Mouse (Mus musculus): ENCODE data around the gene Tbl2. TPM values are rescaled to one million over a fixed set of nuclear protein-coding genes. Genes with fewer than 3 reads are reported as not detected.

Gene Tbl2
- polyA plus RNA-seq, 1 experiment from 2014 or later, result 15.6 TPM

- Histone ChIP-seq H3K4me1 (replicated peaks; ENCODE audit: control insufficient read depth, insufficient read depth, low read length) (no peaks in the 10 kb centered on the region), H3K4me3 (replicated peaks; ENCODE audit: low read length) (no peak overlapping the region), H3K27ac (no peak overlapping the region), H3K27me3 (ENCODE audit: control insufficient read depth, insufficient read depth, low read length) (peaks cover 3% of the 10 kb centered on the region; the same call in 1 of the 2 replicates), H3K36me3 (replicated peaks; ENCODE audit: control insufficient read depth, insufficient read depth) (no peaks in the 10 kb centered on the region), H3K4me2 (replicated peaks) (no peak overlapping the region), H3K9me3 (ENCODE audit: control insufficient read depth, low read length) (no peaks in the 10 kb centered on the region), H3K9ac (no peak overlapping the region)
- WGBS, result 74% methylated on average over 2 of the region's 2 CpGs
- ATAC-seq (ENCODE audit: low FRiP score), result no peak
- no peak for DNase-seq (ENCODE audit: low spot score)
These were observed 9.6 kb upstream of the Tbl2 start for GRCm38 (mm10) chr5:135139881-135140280.

DNA sequence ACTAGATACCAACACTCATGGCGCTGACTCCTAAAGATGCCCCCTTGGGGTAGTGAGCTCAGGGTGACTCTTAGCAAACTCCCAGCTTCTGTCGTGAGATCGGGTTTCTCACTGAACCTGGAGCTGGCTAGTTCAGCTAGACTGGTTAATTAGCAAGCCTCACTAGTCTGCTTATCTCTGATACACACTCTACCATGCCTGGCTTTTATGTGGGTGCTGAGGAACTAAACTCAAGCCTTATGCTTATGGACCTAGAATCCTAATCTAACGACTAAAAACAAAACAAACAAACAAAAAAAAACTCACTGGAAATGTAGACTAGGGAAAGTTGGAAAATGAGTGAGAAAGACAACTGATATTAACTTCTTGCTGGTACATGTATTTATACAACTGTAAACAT is 5.0 kb upstream of the Tbl2 start:
- H3K4me3 ChIP-seq (replicated peaks; ENCODE audit: low read length), result no peak overlapping the region
- no peak overlapping the region for H3K4me2 ChIP-seq (replicated peaks)
- H3K4me1 ChIP-seq (replicated peaks; ENCODE audit: control insufficient read depth, insufficient read depth, low read length), result peaks cover 8% of the 10 kb centered on the region
- DNase-seq (ENCODE audit: low spot score), result no peak
- H3K27ac ChIP-seq, result no peak overlapping the region
- no peaks in the 10 kb centered on the region for H3K27me3 ChIP-seq (ENCODE audit: control insufficient read depth, insufficient read depth, low read length)
- ATAC-seq (ENCODE audit: low FRiP score), result no peak
- 66% methylated on average over 4 of the region's 4 CpGs for WGBS
- no peak overlapping the region for H3K9ac ChIP-seq
- no peaks in the 10 kb centered on the region for H3K9me3 ChIP-seq (ENCODE audit: control insufficient read depth, low read length)
- H3K36me3 ChIP-seq (replicated peaks; ENCODE audit: control insufficient read depth, insufficient read depth), result no peaks in the 10 kb centered on the region

DNA sequence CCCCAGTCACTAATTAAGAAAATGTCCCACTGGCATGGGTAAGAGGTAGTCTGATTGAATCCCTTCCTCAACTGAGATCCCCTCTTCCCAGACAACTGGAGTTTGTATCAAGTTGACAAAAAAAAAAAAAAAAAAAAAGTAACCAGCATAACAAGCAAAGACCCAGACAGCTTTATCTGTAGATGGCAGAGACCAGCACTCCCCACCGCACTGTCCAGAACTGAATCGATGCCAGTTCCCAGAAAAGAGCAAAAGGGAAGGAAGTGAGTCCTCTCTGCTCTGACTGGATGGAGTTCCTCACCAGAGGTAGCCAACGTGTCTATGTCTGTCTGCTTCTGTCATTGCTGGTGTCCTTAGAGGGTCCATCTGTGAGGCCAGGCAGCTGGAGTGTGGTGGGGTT is 3.9 kb upstream of the Tbl2 start:
- Histone ChIP-seq H3K4me2 (replicated peaks) (no peak overlapping the region), H3K4me3 (replicated peaks; ENCODE audit: low read length) (no peak overlapping the region), H3K4me1 (replicated peaks; ENCODE audit: control insufficient read depth, insufficient read depth, low read length) (peaks cover 15% of the 10 kb centered on the region), H3K27ac (no peak overlapping the region), H3K36me3 (replicated peaks; ENCODE audit: control insufficient read depth, insufficient read depth) (no peaks in the 10 kb centered on the region), H3K27me3 (ENCODE audit: control insufficient read depth, insufficient read depth, low read length) (no peaks in the 10 kb centered on the region), H3K9me3 (ENCODE audit: control insufficient read depth, low read length) (no peaks in the 10 kb centered on the region), H3K9ac (no peak overlapping the region)
- ATAC-seq (ENCODE audit: low FRiP score) (no peak), DNase-seq (ENCODE audit: low spot score) (no peak)
- 87% methylated on average over 3 of the region's 3 CpGs for WGBS

GRCm38 (mm10) chr5:135145955-135146354 is 3.5 kb upstream of the Tbl2 start:
- DNase-seq (ENCODE audit: low spot score) (no peak), ATAC-seq (ENCODE audit: low FRiP score) (no peak)

DNA sequence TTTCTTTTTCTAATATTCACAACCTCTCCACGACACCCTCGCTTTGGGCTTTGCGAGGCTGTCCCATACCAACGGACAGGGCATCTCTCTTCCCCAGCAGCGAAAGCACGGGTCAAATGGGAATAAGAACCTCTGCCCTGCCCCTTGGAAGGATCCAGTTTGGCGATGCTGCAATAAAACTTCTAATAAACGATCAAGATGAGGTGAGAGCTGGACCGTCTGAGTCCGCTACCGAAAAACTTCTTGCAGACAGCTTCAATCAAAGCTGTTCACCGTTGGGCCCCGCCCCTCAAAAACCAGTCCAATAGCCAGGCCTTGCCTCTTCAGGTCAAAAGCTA is 773 bp upstream of the Tbl2 start:
- H3K4me1 ChIP-seq (replicated peaks; ENCODE audit: control insufficient read depth, insufficient read depth, low read length), result peaks cover 15% of the 10 kb centered on the region
- H3K9ac ChIP-seq, result peak overlapping the region; percentile 79
- no peaks in the 10 kb centered on the region for H3K36me3 ChIP-seq (replicated peaks; ENCODE audit: control insufficient read depth, insufficient read depth)
- no peaks in the 10 kb centered on the region for H3K27me3 ChIP-seq (ENCODE audit: control insufficient read depth, insufficient read depth, low read length)
- 2% methylated on average over 13 of the region's 13 CpGs for WGBS
- peak overlapping the region; percentile 79 for H3K4me2 ChIP-seq (replicated peaks)
- DNase-seq (ENCODE audit: low spot score), result no peak
- no peaks in the 10 kb centered on the region for H3K9me3 ChIP-seq (ENCODE audit: control insufficient read depth, low read length)
- no peak overlapping the region for H3K27ac ChIP-seq
- peak overlapping the region; percentile 80 for H3K4me3 ChIP-seq (replicated peaks; ENCODE audit: low read length)
- ATAC-seq (ENCODE audit: low FRiP score), result no peak

More at GRCm38 (mm10) chr5:135145955-135146354, 3.5 kb upstream of the Tbl2 start:
- Histone ChIP-seq H3K4me2 (replicated peaks) (no peak overlapping the region), H3K9me3 (ENCODE audit: control insufficient read depth, low read length) (no peaks in the 10 kb centered on the region), H3K36me3 (replicated peaks; ENCODE audit: control insufficient read depth, insufficient read depth) (no peaks in the 10 kb centered on the region), H3K27me3 (ENCODE audit: control insufficient read depth, insufficient read depth, low read length) (no peaks in the 10 kb centered on the region), H3K27ac (no peak overlapping the region), H3K9ac (no peak overlapping the region), H3K4me1 (replicated peaks; ENCODE audit: control insufficient read depth, insufficient read depth, low read length) (peaks cover 15% of the 10 kb centered on the region), H3K4me3 (replicated peaks; ENCODE audit: low read length) (no peak overlapping the region)

DNA sequence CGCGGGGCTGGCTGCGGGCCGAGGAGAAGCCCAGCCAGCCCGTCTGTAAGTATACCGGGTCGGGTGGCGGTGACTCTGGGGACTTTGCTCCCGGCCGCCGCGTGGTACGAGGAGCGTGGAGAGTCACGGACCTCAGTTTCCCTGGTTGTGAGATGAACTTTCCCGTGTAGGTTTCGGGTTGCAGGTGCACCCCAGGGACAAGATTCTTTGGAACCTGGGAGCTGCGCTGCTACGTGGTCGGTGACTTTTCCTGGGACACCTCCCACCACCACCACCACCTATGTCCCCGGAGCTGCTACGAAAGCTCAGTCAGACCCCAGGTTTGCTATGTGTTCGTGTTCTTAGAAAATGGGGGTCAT is 342 bp downstream of the Tbl2 start:
- peak overlapping the region; percentile 79 for H3K9ac ChIP-seq
- WGBS, result 0% methylated on average over 23 of the region's 23 CpGs
- peak overlapping the region; percentile 79 for H3K4me2 ChIP-seq (replicated peaks)
- DNase-seq (ENCODE audit: low spot score) (no peak), ATAC-seq (ENCODE audit: low FRiP score) (no peak)
- peaks cover 15% of the 10 kb centered on the region for H3K4me1 ChIP-seq (replicated peaks; ENCODE audit: control insufficient read depth, insufficient read depth, low read length)
- no peaks in the 10 kb centered on the region for H3K9me3 ChIP-seq (ENCODE audit: control insufficient read depth, low read length)
- peak overlapping the region; percentile 80 for H3K4me3 ChIP-seq (replicated peaks; ENCODE audit: low read length)
- H3K27me3 ChIP-seq (ENCODE audit: control insufficient read depth, insufficient read depth, low read length), result no peaks in the 10 kb centered on the region
- H3K36me3 ChIP-seq (replicated peaks; ENCODE audit: control insufficient read depth, insufficient read depth), result peaks cover 9% of the 10 kb centered on the region
- H3K27ac ChIP-seq, result peak overlapping the region; percentile 60; the same call in 1 of the 2 replicates

GRCm38 (mm10) chr5:135156496-135156895 is 7.0 kb downstream of the Tbl2 start:
- H3K27ac ChIP-seq, result no peak overlapping the region
- H3K9me3 ChIP-seq (ENCODE audit: control insufficient read depth, low read length), result no peaks in the 10 kb centered on the region
- DNase-seq (ENCODE audit: low spot score) (no peak), ATAC-seq (ENCODE audit: low FRiP score) (no peak)
- no peaks in the 10 kb centered on the region for H3K4me1 ChIP-seq (replicated peaks; ENCODE audit: control insufficient read depth, insufficient read depth, low read length)
- no peak overlapping the region for H3K4me3 ChIP-seq (replicated peaks; ENCODE audit: low read length)
- over 99% methylated on average over 4 of the region's 4 CpGs for WGBS
- H3K4me2 ChIP-seq (replicated peaks), result no peak overlapping the region
- peaks cover 73% of the 10 kb centered on the region for H3K36me3 ChIP-seq (replicated peaks; ENCODE audit: control insufficient read depth, insufficient read depth)
- H3K27me3 ChIP-seq (ENCODE audit: control insufficient read depth, insufficient read depth, low read length), result no peaks in the 10 kb centered on the region
- no peak overlapping the region for H3K9ac ChIP-seq

GRCm38 (mm10) chr5:135161221-135161620 is 11.8 kb downstream of the Tbl2 start:
- DNase-seq (ENCODE audit: low spot score), result no peak
- Histone ChIP-seq H3K9ac (no peak overlapping the region), H3K4me2 (replicated peaks) (no peak overlapping the region), H3K4me1 (replicated peaks; ENCODE audit: control insufficient read depth, insufficient read depth, low read length) (no peaks in the 10 kb centered on the region), H3K27ac (no peak overlapping the region), H3K9me3 (ENCODE audit: control insufficient read depth, low read length) (no peaks in the 10 kb centered on the region), H3K4me3 (replicated peaks; ENCODE audit: low read length) (no peak overlapping the region), H3K36me3 (replicated peaks; ENCODE audit: control insufficient read depth, insufficient read depth) (peaks cover 64% of the 10 kb centered on the region), H3K27me3 (ENCODE audit: control insufficient read depth, insufficient read depth, low read length) (no peaks in the 10 kb centered on the region)
- ATAC-seq (ENCODE audit: low FRiP score), result no peak
- WGBS, result 93% methylated on average over 4 of the region's 4 CpGs

GRCm38 (mm10) chr5:135161650-135162049 is 12.2 kb downstream of the Tbl2 start:
- Histone ChIP-seq H3K4me1 (replicated peaks; ENCODE audit: control insufficient read depth, insufficient read depth, low read length) (no peaks in the 10 kb centered on the region), H3K4me3 (replicated peaks; ENCODE audit: low read length) (no peak overlapping the region), H3K9ac (no peak overlapping the region), H3K4me2 (replicated peaks) (no peak overlapping the region), H3K36me3 (replicated peaks; ENCODE audit: control insufficient read depth, insufficient read depth) (peaks cover 60% of the 10 kb centered on the region), H3K9me3 (ENCODE audit: control insufficient read depth, low read length) (no peaks in the 10 kb centered on the region), H3K27me3 (ENCODE audit: control insufficient read depth, insufficient read depth, low read length) (no peaks in the 10 kb centered on the region), H3K27ac (no peak overlapping the region)
- 88% methylated on average over 7 of the region's 7 CpGs for WGBS
- no peak for ATAC-seq (ENCODE audit: low FRiP score)
- DNase-seq (ENCODE audit: low spot score), result no peak

- H3K9ac ChIP-seq, result no peak overlapping the region
- whole genome bisulfite sequencing, result 94% methylated on average over 8 of the region's 8 CpGs
- no peaks in the 10 kb centered on the region for H3K9me3 ChIP-seq (ENCODE audit: control insufficient read depth, low read length)
- H3K4me3 ChIP-seq (replicated peaks; ENCODE audit: low read length), result no peak overlapping the region
- no peaks in the 10 kb centered on the region for H3K27me3 ChIP-seq (ENCODE audit: control insufficient read depth, insufficient read depth, low read length)
- no peak overlapping the region for H3K27ac ChIP-seq
- H3K36me3 ChIP-seq (replicated peaks; ENCODE audit: control insufficient read depth, insufficient read depth), result peaks cover 53% of the 10 kb centered on the region
- no peak overlapping the region for H3K4me2 ChIP-seq (replicated peaks)
- DNase-seq (ENCODE audit: low spot score) (no peak), ATAC-seq (ENCODE audit: low FRiP score) (no peak)
- no peaks in the 10 kb centered on the region for H3K4me1 ChIP-seq (replicated peaks; ENCODE audit: control insufficient read depth, insufficient read depth, low read length)
These were observed 12.9 kb downstream of the Tbl2 start for GRCm38 (mm10) chr5:135162361-135162760.

All from hindbrain, embryonic 14.5 days (tissue).